Mouse (Mus musculus) kidney, adult 2 months (tissue): ENCODE data around the gene Acadl.

Experiments used
- CTCF ChIP-seq: fragments of 200-500 bp; conservative IDR thresholded peaks from 2 replicates; pipeline ENCODE4 v1.5.1; 2011; ENCODE audit warnings: low read depth, mild to moderate bottlenecking, control low read depth, low read length, moderate library complexity, mixed read lengths; ENCODE audit not compliant: insufficient read depth, insufficient read length
- POLR2A ChIP-seq: fragments of 200-500 bp; IDR thresholded peaks from one replicate; pipeline ENCODE4 v1.6.1; 2011; ENCODE audit warnings: low read depth, low read length, control low read depth

- TF ChIP-seq CTCF (no peak), POLR2A (no peak)
Measured at GRCm38 (mm10) chr1:66841938-66842337, 21.1 kb downstream of the Acadl start.
